Mouse (Mus musculus): ENCODE measurements around the gene Mylk4. TPM values are rescaled to one million over a fixed set of nuclear protein-coding genes. Genes with fewer than 3 reads are reported as not detected.

Mylk4 gene
- polyA plus RNA-seq, 1 experiment from 2014 or later = 0.12 TPM

DNA sequence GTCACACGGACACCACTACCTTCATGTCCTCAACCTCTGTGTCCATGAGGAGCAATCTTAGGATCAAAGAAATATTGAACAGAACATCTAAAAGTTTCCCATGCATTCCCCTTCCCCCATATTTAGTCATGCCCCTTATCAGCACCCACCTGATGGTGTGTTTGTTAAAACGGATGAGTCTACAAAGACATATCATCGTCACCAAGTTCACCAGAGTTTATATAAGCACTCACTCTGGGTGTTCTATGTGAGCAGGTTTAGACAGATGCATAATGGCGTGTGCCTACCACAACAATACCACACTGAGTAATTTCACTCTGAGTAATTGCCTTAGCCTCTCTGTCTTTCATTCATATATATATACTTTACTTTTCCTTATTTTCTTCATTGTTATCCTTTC is 116.4 kb downstream of the Mylk4 start:
- no peaks in the 10 kb centered on the region for H3K9me3 ChIP-seq (ENCODE audit: control insufficient read depth, low read length)
- DNase-seq (ENCODE audit: low spot score) (no peak), ATAC-seq (replicated peaks; ENCODE audit: low FRiP score) (peak; percentile 74)
- no peak overlapping the region for H3K27ac ChIP-seq (ENCODE audit: low read depth, low read length)
- no peak overlapping the region for H3K4me3 ChIP-seq (ENCODE audit: low read depth, low read length)
- no peak overlapping the region for H3K4me2 ChIP-seq
- no peak overlapping the region for H3K9ac ChIP-seq (ENCODE audit: low read depth, low read length)
- WGBS = 48% methylated on average over 4 of the region's 4 CpGs
- no peaks in the 10 kb centered on the region for H3K27me3 ChIP-seq (replicated peaks; ENCODE audit: control insufficient read depth, insufficient read depth, low read length)
- H3K4me1 ChIP-seq (replicated peaks; ENCODE audit: control insufficient read depth, insufficient read depth, low read length) = no peaks in the 10 kb centered on the region
- no peaks in the 10 kb centered on the region for H3K36me3 ChIP-seq (ENCODE audit: control insufficient read depth, insufficient read depth, low read length)

GRCm38 (mm10) chr13:32662041-32662440 is 121.7 kb downstream of the Mylk4 start:
- Histone ChIP-seq H3K27me3 (replicated peaks; ENCODE audit: control insufficient read depth, insufficient read depth, low read length) (no peaks in the 10 kb centered on the region), H3K9ac (ENCODE audit: low read depth, low read length) (no peak overlapping the region), H3K4me3 (ENCODE audit: low read depth, low read length) (no peak overlapping the region), H3K27ac (ENCODE audit: low read depth, low read length) (no peak overlapping the region), H3K9me3 (ENCODE audit: control insufficient read depth, low read length) (no peaks in the 10 kb centered on the region), H3K4me2 (no peak overlapping the region), H3K36me3 (ENCODE audit: control insufficient read depth, insufficient read depth, low read length) (no peaks in the 10 kb centered on the region), H3K4me1 (replicated peaks; ENCODE audit: control insufficient read depth, insufficient read depth, low read length) (no peaks in the 10 kb centered on the region)
- DNase-seq (ENCODE audit: low spot score) = no peak
- WGBS = 71% methylated on average over 3 of the region's 3 CpGs
- no peak for ATAC-seq (replicated peaks; ENCODE audit: low FRiP score)

DNA sequence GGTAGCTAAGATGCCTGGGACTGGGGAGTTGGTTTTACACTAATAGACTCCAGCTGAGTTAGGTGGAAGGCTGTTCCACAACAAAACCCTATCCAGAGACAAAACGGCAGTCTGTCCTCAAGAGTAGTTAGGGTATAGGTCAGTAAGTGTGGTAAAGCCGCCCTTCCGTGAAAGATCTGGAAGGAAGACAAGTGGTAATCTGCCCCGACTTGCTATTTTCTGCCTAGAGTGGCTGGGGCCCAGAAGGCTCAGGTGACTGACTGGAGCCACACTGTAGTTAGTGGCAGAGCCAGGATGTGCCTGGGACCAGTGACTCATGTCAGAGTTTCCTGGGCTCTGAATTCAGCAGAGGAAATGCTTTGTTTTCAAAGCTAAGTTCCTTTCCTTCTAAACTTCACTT is 123.5 kb downstream of the Mylk4 start:
- Histone ChIP-seq H3K27me3 (replicated peaks; ENCODE audit: control insufficient read depth, insufficient read depth, low read length) (no peaks in the 10 kb centered on the region), H3K9ac (ENCODE audit: low read depth, low read length) (no peak overlapping the region), H3K36me3 (ENCODE audit: control insufficient read depth, insufficient read depth, low read length) (no peaks in the 10 kb centered on the region), H3K4me1 (replicated peaks; ENCODE audit: control insufficient read depth, insufficient read depth, low read length) (no peaks in the 10 kb centered on the region), H3K27ac (ENCODE audit: low read depth, low read length) (no peak overlapping the region), H3K4me3 (ENCODE audit: low read depth, low read length) (no peak overlapping the region), H3K4me2 (no peak overlapping the region), H3K9me3 (ENCODE audit: control insufficient read depth, low read length) (no peaks in the 10 kb centered on the region)
- ATAC-seq (replicated peaks; ENCODE audit: low FRiP score) (no peak), DNase-seq (ENCODE audit: low spot score) (no peak)
- WGBS = 37% methylated on average over 4 of the region's 4 CpGs

DNA sequence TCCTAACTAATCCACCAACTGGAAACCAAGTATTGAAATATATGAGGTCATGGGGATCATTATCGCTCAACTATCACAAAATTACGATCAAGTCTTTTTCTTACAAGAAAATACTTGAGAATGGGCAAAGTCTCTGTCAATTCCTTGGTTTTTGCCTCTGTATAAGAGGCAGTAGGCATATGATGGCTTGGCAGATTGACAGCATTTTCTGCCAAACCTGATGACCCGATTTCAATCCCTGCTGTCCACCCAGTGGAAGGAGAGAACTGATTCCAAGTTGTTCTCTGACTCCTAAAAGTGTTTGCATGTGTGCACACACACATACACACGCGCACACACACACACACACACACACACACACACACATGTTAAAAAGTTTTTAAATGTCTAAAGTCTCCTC is 124.5 kb downstream of the Mylk4 start:
- no peaks in the 10 kb centered on the region for H3K4me1 ChIP-seq (replicated peaks; ENCODE audit: control insufficient read depth, insufficient read depth, low read length)
- no peaks in the 10 kb centered on the region for H3K36me3 ChIP-seq (ENCODE audit: control insufficient read depth, insufficient read depth, low read length)
- no peak overlapping the region for H3K4me3 ChIP-seq (ENCODE audit: low read depth, low read length)
- H3K9ac ChIP-seq (ENCODE audit: low read depth, low read length) = no peak overlapping the region
- DNase-seq (ENCODE audit: low spot score) (no peak), ATAC-seq (replicated peaks; ENCODE audit: low FRiP score) (no peak)
- WGBS = 89% methylated on average over 5 of the region's 5 CpGs
- no peak overlapping the region for H3K4me2 ChIP-seq
- H3K9me3 ChIP-seq (ENCODE audit: control insufficient read depth, low read length) = no peaks in the 10 kb centered on the region
- no peaks in the 10 kb centered on the region for H3K27me3 ChIP-seq (replicated peaks; ENCODE audit: control insufficient read depth, insufficient read depth, low read length)
- H3K27ac ChIP-seq (ENCODE audit: low read depth, low read length) = no peak overlapping the region

GRCm38 (mm10) chr13:32657583-32657982 is 126.2 kb downstream of the Mylk4 start:
- no peak overlapping the region for H3K9ac ChIP-seq (ENCODE audit: low read depth, low read length)
- DNase-seq (ENCODE audit: low spot score) (no peak), ATAC-seq (replicated peaks; ENCODE audit: low FRiP score) (no peak)
- no peak overlapping the region for H3K4me2 ChIP-seq
- no peaks in the 10 kb centered on the region for H3K9me3 ChIP-seq (ENCODE audit: control insufficient read depth, low read length)
- no peak overlapping the region for H3K4me3 ChIP-seq (ENCODE audit: low read depth, low read length)
- no peaks in the 10 kb centered on the region for H3K27me3 ChIP-seq (replicated peaks; ENCODE audit: control insufficient read depth, insufficient read depth, low read length)
- no peaks in the 10 kb centered on the region for H3K36me3 ChIP-seq (ENCODE audit: control insufficient read depth, insufficient read depth, low read length)
- H3K27ac ChIP-seq (ENCODE audit: low read depth, low read length) = no peak overlapping the region
- 88% methylated on average over 2 of the region's 2 CpGs for WGBS
- no peaks in the 10 kb centered on the region for H3K4me1 ChIP-seq (replicated peaks; ENCODE audit: control insufficient read depth, insufficient read depth, low read length)

Other genes with a start within 250 kb of the Mylk4 start
- 19.9 and 23.1 TPM in 2 replicates for gene Wrnip1, start 18.1 kb upstream of the Mylk4 start, polyA plus RNA-seq (2014; fragmentation: Nextera tagmentation; extraction: Ambion mirVana)
- gene D930007J09Rik, start 18.9 kb upstream of the Mylk4 start, polyA plus RNA-seq (2014; fragmentation: Nextera tagmentation; extraction: Ambion mirVana) = not detected in 2 replicates
- 10.1 and 11.0 TPM in 2 replicates for gene Serpinb1a, start 67.2 kb upstream of the Mylk4 start, polyA plus RNA-seq (2014; fragmentation: Nextera tagmentation; extraction: Ambion mirVana)
- gene Serpinb1c, start 114.3 kb upstream of the Mylk4 start, polyA plus RNA-seq (2014; fragmentation: Nextera tagmentation; extraction: Ambion mirVana) = 0.18 TPM in 1 of 2 replicates, not detected in the other
- gene Serpinb6b, start 181.3 kb upstream of the Mylk4 start, polyA plus RNA-seq (2014; fragmentation: Nextera tagmentation; extraction: Ambion mirVana) = 3.8 and 6.4 TPM in 2 replicates
- 3.2 and 3.4 TPM in 2 replicates for gene Serpinb9, start 219.3 kb upstream of the Mylk4 start, polyA plus RNA-seq (2014; fragmentation: Nextera tagmentation; extraction: Ambion mirVana)
- not detected in 2 replicates for gene Serpinb9b, start 243.5 kb upstream of the Mylk4 start, polyA plus RNA-seq (2014; fragmentation: Nextera tagmentation; extraction: Ambion mirVana)

Data from liver, embryonic 11.5 days (tissue).